In the genomic region with DNA sequence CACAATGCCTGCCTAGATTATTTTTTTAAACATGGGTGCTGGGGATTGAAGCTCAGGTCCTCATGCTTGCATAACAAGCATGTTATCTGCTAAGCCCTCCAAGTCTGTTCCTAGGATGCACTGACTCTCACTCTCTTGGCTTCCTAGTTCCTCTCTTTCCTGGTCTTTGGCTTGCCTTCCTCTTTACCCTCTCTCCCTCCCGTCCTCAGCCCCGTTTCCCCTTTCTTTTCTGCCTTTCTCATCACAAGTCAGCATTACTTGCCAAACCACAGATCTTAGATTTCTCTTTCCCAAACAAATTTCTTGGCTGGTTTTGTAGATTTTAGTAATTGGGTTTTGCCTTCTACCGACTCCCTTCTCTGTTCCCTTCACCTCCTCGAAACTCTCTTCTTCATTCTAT, we compare ENCODE assay signal across 16 mouse cellular contexts. TPM values are rescaled to one million over a fixed set of nuclear protein-coding genes. Genes with fewer than 3 reads are reported as not detected.
DNase-seq lines count a peak whose midpoint lies in the region; ATAC-seq and TF ChIP-seq lines count a peak whose summit lies in the region.
"Had no signal": no experiment of that assay in that cellular context is flagged by ENCODE, and none has a peak within 500 bp of the region (broad histone marks: within the 10 kb centered on the region; RNA-seq: fewer than 3 reads in every experiment).

No protein-coding gene starts in this region.

- H3K36me3 ChIP-seq in lung, postnatal 0 days (ENCODE audit: insufficient read depth, low read length): no peaks in the 10 kb centered on the region
- no peaks in the 10 kb centered on the region for H3K36me3 ChIP-seq in embryonic facial prominence, embryonic 15.5 days
- no peaks in the 10 kb centered on the region for H3K36me3 ChIP-seq in forebrain, embryonic 15.5 days
- H3K36me3 ChIP-seq: liver, embryonic 15.5 days; midbrain, embryonic 15.5 days; neural tube, embryonic 13.5 days had no signal

- intact Hi-C loops in heart, postnatal 14 days (cut with DNase I): no loop called here

- H3K4me3 ChIP-seq in lung, postnatal 0 days (ENCODE audit: low read depth, low read length): no peak overlapping the region
- no peak overlapping the region for H3K4me3 ChIP-seq in lung, adult 2 months (replicated peaks; ENCODE audit: extremely low read depth, low read depth, low read length)
- H3K4me3 ChIP-seq in embryonic facial prominence, embryonic 15.5 days (replicated peaks): no peak overlapping the region
- H3K4me3 ChIP-seq in forebrain, embryonic 15.5 days: no peak overlapping the region
- H3K4me3 ChIP-seq: liver, embryonic 15.5 days; midbrain, embryonic 15.5 days; neural tube, embryonic 13.5 days had no signal

- H3K27me3 ChIP-seq in lung, postnatal 0 days (replicated peaks; ENCODE audit: insufficient read depth, low read length): no peaks in the 10 kb centered on the region
- no peaks in the 10 kb centered on the region for H3K27me3 ChIP-seq in embryonic facial prominence, embryonic 15.5 days
- no peaks in the 10 kb centered on the region for H3K27me3 ChIP-seq in forebrain, embryonic 15.5 days
- H3K27me3 ChIP-seq: liver, embryonic 15.5 days; midbrain, embryonic 15.5 days; neural tube, embryonic 13.5 days had no signal

- no peak overlapping the region for H3K4me2 ChIP-seq in lung, postnatal 0 days (replicated peaks; ENCODE audit: low read depth, low read length)
- 0 out of 2 replicates have a peak overlapping the region, but pooled peaks have one; percentile 8 for H3K4me2 ChIP-seq in embryonic facial prominence, embryonic 15.5 days (replicated peaks)
- no peak overlapping the region for H3K4me2 ChIP-seq in forebrain, embryonic 15.5 days (replicated peaks)
- H3K4me2 ChIP-seq: liver, embryonic 15.5 days; midbrain, embryonic 15.5 days; neural tube, embryonic 13.5 days had no signal

- no peak for ATAC-seq in lung, postnatal 0 days
- ATAC-seq in embryonic facial prominence, embryonic 15.5 days (ENCODE audit: insufficient number of reproducible peaks, low FRiP score, low TSS enrichment, low read depth): no peak
- peak; percentile 76 for ATAC-seq in megakaryocyte progenitor cell, adult 5-6 weeks (replicated peaks; ENCODE audit: poor library complexity)
- ATAC-seq in forebrain, embryonic 15.5 days (replicated peaks): no peak
- ATAC-seq: midbrain, embryonic 15.5 days had no signal

- no peak overlapping the region for H3K27ac ChIP-seq in lung, postnatal 0 days (ENCODE audit: low read length)
- H3K27ac ChIP-seq in embryonic facial prominence, embryonic 15.5 days (replicated peaks): peak overlapping the region; percentile 80
- H3K27ac ChIP-seq in forebrain, embryonic 15.5 days (replicated peaks): no peak overlapping the region
- H3K27ac ChIP-seq: liver, embryonic 15.5 days; midbrain, embryonic 15.5 days; neural tube, embryonic 13.5 days had no signal

- WGBS in lung, postnatal 0 days: 41% methylated on average over 4 of the region's 4 CpGs
- 45% methylated on average over 4 of the region's 4 CpGs for WGBS in lung, adult 2 months
- 23% methylated on average over 4 of the region's 4 CpGs for WGBS in embryonic facial prominence, embryonic 15.5 days
- 60% methylated on average over 4 of the region's 4 CpGs for WGBS in forebrain, embryonic 15.5 days

- DNase-seq in heart, adult 11 months: peak; percentile 93
- no peak for DNase-seq in heart, postnatal 14 days
- peak; percentile 21 for DNase-seq in lung, postnatal 0 days (ENCODE audit: low spot score)
- DNase-seq in lung, adult 2 months: no peak
- no peak for DNase-seq in right cerebral cortex, postnatal 4 days
- DNase-seq: cerebellum, adult 2 months; kidney, adult 11 months; kidney, postnatal 4 days; right cerebral cortex, adult 18-20 months; thymus, postnatal 25 days had no signal

- H3K9me3 ChIP-seq in lung, postnatal 0 days (ENCODE audit: low read length): no peaks in the 10 kb centered on the region
- no peaks in the 10 kb centered on the region for H3K9me3 ChIP-seq in embryonic facial prominence, embryonic 15.5 days (replicated peaks)
- H3K9me3 ChIP-seq in forebrain, embryonic 15.5 days: no peaks in the 10 kb centered on the region
- H3K9me3 ChIP-seq: liver, embryonic 15.5 days; midbrain, embryonic 15.5 days; neural tube, embryonic 13.5 days had no signal

- no peak for TF ChIP-seq EP300 in lung, postnatal 0 days (IDR thresholded peaks at IDR 0.05)

- peaks cover 7% of the 10 kb centered on the region; the same call in 1 of the 2 replicates for H3K4me1 ChIP-seq in lung, postnatal 0 days (ENCODE audit: insufficient read depth, low read depth, low read length)
- peaks cover 4% of the 10 kb centered on the region; the same call in 1 of the 2 replicates for H3K4me1 ChIP-seq in lung, adult 2 months (ENCODE audit: control insufficient read depth, insufficient read depth, low read length)
- H3K4me1 ChIP-seq in embryonic facial prominence, embryonic 15.5 days: peaks cover 38% of the 10 kb centered on the region
- peaks cover 18% of the 10 kb centered on the region for H3K4me1 ChIP-seq in forebrain, embryonic 15.5 days
- H3K4me1 ChIP-seq: liver, embryonic 15.5 days had no signal

- TF ChIP-seq POLR2A in lung, adult 2 months (IDR thresholded peaks at IDR 0.05; ENCODE audit: borderline replicate concordance, extremely low read depth, low read depth, low read length): no peak

- TF ChIP-seq CTCF in lung, postnatal 0 days (IDR thresholded peaks at IDR 0.05): no peak
- TF ChIP-seq CTCF in lung, adult 2 months (IDR thresholded peaks at IDR 0.05; ENCODE audit: insufficient read depth, low read length): no peak

- no peak overlapping the region for H3K9ac ChIP-seq in lung, postnatal 0 days (replicated peaks; ENCODE audit: low read depth)
- no peak overlapping the region for H3K9ac ChIP-seq in embryonic facial prominence, embryonic 15.5 days
- H3K9ac ChIP-seq in forebrain, embryonic 15.5 days (replicated peaks): no peak overlapping the region
- H3K9ac ChIP-seq: liver, embryonic 15.5 days; midbrain, embryonic 15.5 days; neural tube, embryonic 13.5 days had no signal

RNA-seq across cellular contexts. Expression of a gene that starts 10.2 kb away (rescaled TPM):
- total RNA-seq in heart, postnatal 14 days (2021): not detected
- 0.24 and 0.27 TPM in 2 replicates for polyA plus RNA-seq in lung, postnatal 0 days (2015; fragmentation: Nextera tagmentation; extraction: Ambion mirVana)
- polyA plus RNA-seq in lung, adult 2 months (2012; rRNA removed): 0.08 and 0.14 TPM in 2 replicates
- polyA plus RNA-seq in embryonic facial prominence, embryonic 15.5 days (2015; fragmentation: Nextera tagmentation; extraction: Ambion mirVana): 0.27 and 0.50 TPM in 2 replicates
- total RNA-seq in megakaryocyte progenitor cell, adult 5-6 weeks (2015): not detected in 2 replicates
- total RNA-seq in megakaryocyte progenitor cell, adult 5-6 weeks (2017): not detected in 2 replicates
- polyA plus RNA-seq in forebrain, embryonic 15.5 days (2015; fragmentation: Nextera tagmentation; extraction: Ambion mirVana): 0.34 and 0.50 TPM in 2 replicates
- polyA plus RNA-seq: liver, embryonic 15.5 days; neural tube, embryonic 13.5 days had no signal

Comparison
In these comparisons a context has a peak if more than half of its experiments do, and no peak if none do; other contexts are left out.
1. DNase-seq: peak in heart, adult 11 months (single experiment) and lung, postnatal 0 days (single experiment); none in heart, postnatal 14 days (0 of 2), lung, adult 2 months (single experiment) and right cerebral cortex, postnatal 4 days (single experiment).